Mouse (Mus musculus) bone marrow, adult 2 months (tissue): ENCODE measurements at regions not wholly inside any gene's neighbourhood (a gene's known extent, or its start where the extent isn't known, plus 50 kb on each side); places are given as distances from the start of the nearest gene placed in this dataset.

Experiments used
- H3K27ac ChIP-seq: fragments of 200-500 bp; 2 replicates; pipeline ENCODE4 v1.5.1; 2012; ENCODE audit warnings: low read depth, mild to moderate bottlenecking, control low read depth, inconsistent platforms, low read length; ENCODE audit not compliant: control insufficient read depth, poor library complexity, insufficient read depth
- H3K4me1 ChIP-seq: fragments of 200-500 bp; 2 replicates; pipeline ENCODE4 v1.6.1; 2011; ENCODE audit warnings: low read length; ENCODE audit not compliant: control insufficient read depth, insufficient read depth
- H3K4me3 ChIP-seq: fragments of 200-500 bp; replicated peaks from 2 replicates; pipeline ENCODE3; 2011; ENCODE audit warnings: mild to moderate bottlenecking, low read depth, low read length, control low read depth; ENCODE audit not compliant: control insufficient read depth
- CTCF ChIP-seq: fragments of 200-500 bp; IDR thresholded peaks from 2 replicates; pipeline ENCODE4 v1.5.1; 2011; ENCODE audit warnings: low read length, control low read depth; ENCODE audit not compliant: control insufficient read depth, insufficient read depth
- POLR2A ChIP-seq: fragments of 200-500 bp; IDR thresholded peaks from 2 replicates; pipeline ENCODE4 v1.6.1; 2011; ENCODE audit warnings: low read depth, mild to moderate bottlenecking, control low read depth, low read length, borderline replicate concordance; ENCODE audit not compliant: control insufficient read depth
- WGBS: fragments of 180-500 bp; shearing (Covaris S2); methylation state at CpG from one replicate; pipeline ENCODE4 v1.1.7; 2018; 5-methylcytosine and 5-hydroxymethylcytosine counted together

GRCm38 (mm10) chr5:51906315-51907109 is 283.8 kb downstream of the Dhx15 start:
- H3K4me3 ChIP-seq: no peak overlapping the region
- H3K27ac ChIP-seq: no peak overlapping the region
- no peaks in the 10 kb centered on the region for H3K4me1 ChIP-seq
- TF ChIP-seq POLR2A (no peak), CTCF (no peak)
- 87% methylated on average over 9 of the region's 9 CpGs for WGBS

GRCm38 (mm10) chr5:51894159-51894558 is 296.2 kb downstream of the Dhx15 start:
- no peak for TF ChIP-seq POLR2A
- no peak for TF ChIP-seq CTCF
- Histone ChIP-seq H3K27ac (no peak overlapping the region), H3K4me1 (no peaks in the 10 kb centered on the region), H3K4me3 (no peak overlapping the region)
- 42% methylated on average over 8 of the region's 8 CpGs for WGBS

GRCm38 (mm10) chr5:51891341-51891740 is 299.0 kb downstream of the Dhx15 start:
- WGBS: 78% methylated on average over 4 of the region's 4 CpGs
- TF ChIP-seq CTCF: no peak
- no peak for TF ChIP-seq POLR2A
- no peaks in the 10 kb centered on the region for H3K4me1 ChIP-seq

GRCm38 (mm10) chr5:51888404-51888803 is 301.9 kb downstream of the Dhx15 start:
- no peak overlapping the region for H3K27ac ChIP-seq
- no peaks in the 10 kb centered on the region for H3K4me1 ChIP-seq
- 83% methylated on average over 7 of the region's 7 CpGs for WGBS
- no peak overlapping the region for H3K4me3 ChIP-seq
- TF ChIP-seq POLR2A: no peak
- TF ChIP-seq CTCF: no peak

More at GRCm38 (mm10) chr5:51891341-51891740, 299.0 kb downstream of the Dhx15 start:
- Histone ChIP-seq H3K4me3 (no peak overlapping the region), H3K27ac (no peak overlapping the region)

- TF ChIP-seq CTCF (no peak), POLR2A (no peak)
- 73% methylated on average over 4 of the region's 4 CpGs for WGBS
These were observed 307.7 kb downstream of the Dhx15 start for GRCm38 (mm10) chr5:51882594-51882993.

GRCm38 (mm10) chr5:51882173-51882572 is 308.1 kb downstream of the Dhx15 start:
- TF ChIP-seq POLR2A (no peak), CTCF (no peak)
- Histone ChIP-seq H3K27ac (no peak overlapping the region), H3K4me3 (no peak overlapping the region), H3K4me1 (no peaks in the 10 kb centered on the region)
- WGBS: 64% methylated on average over 3 of the region's 3 CpGs

More at GRCm38 (mm10) chr5:51882594-51882993, 307.7 kb downstream of the Dhx15 start:
- no peaks in the 10 kb centered on the region for H3K4me1 ChIP-seq
- H3K4me3 ChIP-seq: no peak overlapping the region
- H3K27ac ChIP-seq: no peak overlapping the region

- TF ChIP-seq CTCF: no peak
- TF ChIP-seq POLR2A: no peak
- Histone ChIP-seq H3K4me3 (no peak overlapping the region), H3K27ac (no peak overlapping the region), H3K4me1 (no peaks in the 10 kb centered on the region)
- 77% methylated on average over 2 of the region's 2 CpGs for WGBS
These were observed 309.3 kb upstream of the Ppargc1a start for GRCm38 (mm10) chr5:51876846-51877245.

- Histone ChIP-seq H3K4me3 (no peak overlapping the region), H3K4me1 (no peaks in the 10 kb centered on the region), H3K27ac (no peak overlapping the region)
- no peak for TF ChIP-seq POLR2A
- TF ChIP-seq CTCF: no peak
- 75% methylated on average over 5 of the region's 5 CpGs for WGBS
These were observed 306.0 kb upstream of the Ppargc1a start for GRCm38 (mm10) chr5:51873571-51873970.
